Mouse (Mus musculus) liver, adult 2 months (tissue): ENCODE measurements around the gene Wasl. TPM values are rescaled to one million over a fixed set of nuclear protein-coding genes. Genes with fewer than 3 reads are reported as not detected.

Source experiments
- DNase-seq: peaks from one replicate; pipeline ENCODE4 v3.0.0-alpha.2; 2011; ENCODE audit warnings: low read depth, low spot score; ENCODE audit errors: extremely low read depth
- H3K27ac ChIP-seq: fragments of 200-500 bp; replicated peaks from 2 replicates; pipeline ENCODE4 v1.5.1; 2012; ENCODE audit warnings: low read depth, mild to moderate bottlenecking, control low read depth, inconsistent platforms, low read length; ENCODE audit not compliant: insufficient read depth
- H3K27me3 ChIP-seq: fragments of 200-500 bp; 2 replicates; pipeline ENCODE4 v1.6.1; 2012; ENCODE audit warnings: mild to moderate bottlenecking, moderate library complexity, low read length, inconsistent platforms; ENCODE audit not compliant: control insufficient read depth, insufficient read depth
- H3K36me3 ChIP-seq: fragments of 200-500 bp; 2 replicates; pipeline ENCODE4 v1.6.1; 2012; ENCODE audit warnings: low read length, inconsistent platforms; ENCODE audit not compliant: control insufficient read depth, insufficient read depth
- H3K4me1 ChIP-seq: fragments of 200-500 bp; 2 replicates; pipeline ENCODE4 v1.6.1; 2011; ENCODE audit warnings: low read length; ENCODE audit not compliant: control insufficient read depth, insufficient read depth
- H3K4me3 ChIP-seq: fragments of 200-500 bp; 2 replicates; pipeline ENCODE4 v1.5.1; 2011; ENCODE audit warnings: low read depth, mild to moderate bottlenecking, control low read depth, low read length, moderate library complexity; ENCODE audit not compliant: insufficient read depth
- H3K79me2 ChIP-seq: fragments of 200-500 bp; 2 replicates; pipeline ENCODE4 v1.6.1; 2012; ENCODE audit warnings: inconsistent platforms, mild to moderate bottlenecking, low read length, moderate library complexity; ENCODE audit not compliant: control insufficient read depth, insufficient read depth
- H3K9ac ChIP-seq: fragments of 200-500 bp; 2 replicates; pipeline ENCODE4 v1.6.1; 2012; ENCODE audit warnings: low read depth, mild to moderate bottlenecking, control low read depth, inconsistent platforms, low read length
- CTCF ChIP-seq: fragments of 200-500 bp; IDR thresholded peaks from 2 replicates; pipeline ENCODE4 v1.5.1; 2011; ENCODE audit warnings: low read depth, low read length, control low read depth
- POLR2A ChIP-seq: fragments of 200-500 bp; IDR thresholded peaks from 2 replicates; pipeline ENCODE4 v1.6.1; 2011; ENCODE audit warnings: low read length, control low read depth; ENCODE audit not compliant: insufficient read depth; ENCODE audit errors: extremely low read depth
- WGBS: fragments of 180-500 bp; shearing (Covaris S2); methylation state at CpG from one replicate; pipeline ENCODE4 v1.1.7; 2018; 5-methylcytosine and 5-hydroxymethylcytosine counted together
- polyA plus RNA-seq: library from polyadenylated mRNA; depleted of rRNA; stranded (reverse); fragments of >200 nt; gene quantifications from 2 replicates; pipeline ENCODE4 v1.2.3, GENCODE M21; 2012
- total RNA-seq: library from RNA; depleted of rRNA; stranded (reverse); fragments of >200 nt; gene quantifications from 2 replicates; pipeline ENCODE4 v1.2.3, GENCODE M21; 2014

Wasl gene
- total and polyA plus RNA-seq, 2 experiments = 29.4 to 36.9 TPM

DNA sequence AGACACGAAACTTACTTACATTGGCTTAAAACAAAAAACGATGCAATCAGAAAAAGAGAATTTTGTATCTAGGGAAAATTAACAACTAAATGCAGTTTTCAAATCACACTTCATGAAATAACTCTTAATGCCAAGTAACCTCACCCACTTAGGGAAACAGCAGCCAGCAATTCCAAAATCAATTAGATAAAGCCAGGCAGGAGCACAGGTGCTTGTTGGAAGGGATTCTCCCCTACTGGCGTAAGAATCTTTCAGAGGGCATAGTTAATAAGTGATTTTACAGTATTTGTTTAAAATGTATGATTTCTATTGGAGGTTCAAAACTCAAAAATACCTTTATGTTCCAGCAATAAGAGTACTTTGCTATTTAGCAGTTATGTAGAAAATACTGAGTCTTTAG is 21.8 kb downstream of the Wasl start:
- no peak overlapping the region for H3K9ac ChIP-seq

GRCm38 (mm10) chr6:24642161-24642560 is 22.6 kb downstream of the Wasl start:
- peaks cover 32% of the 10 kb centered on the region for H3K79me2 ChIP-seq
- H3K9ac ChIP-seq = no peak overlapping the region
- WGBS = 52% methylated on average over 2 of the region's 2 CpGs
- H3K4me3 ChIP-seq = no peak overlapping the region
- no peak overlapping the region; the same call in 1 of the 2 replicates for H3K27ac ChIP-seq
- DNase-seq = no peak
- H3K27me3 ChIP-seq = no peaks in the 10 kb centered on the region
- H3K36me3 ChIP-seq = no peaks in the 10 kb centered on the region; the same call in none of the 2 replicates
- H3K4me1 ChIP-seq = peaks cover 31% of the 10 kb centered on the region
- TF ChIP-seq CTCF (no peak), POLR2A (no peak)

More for the DNA sequence above, 21.8 kb downstream of the Wasl start:
- Histone ChIP-seq H3K4me1 (peaks cover 33% of the 10 kb centered on the region), H3K27me3 (no peaks in the 10 kb centered on the region), H3K4me3 (no peak overlapping the region), H3K79me2 (peaks cover 31% of the 10 kb centered on the region), H3K27ac (no peak overlapping the region), H3K36me3 (no peaks in the 10 kb centered on the region; the same call in 1 of the 2 replicates)
- no peak for TF ChIP-seq CTCF
- TF ChIP-seq POLR2A = no peak
- WGBS = 60% methylated on average over 3 of the region's 3 CpGs
- DNase-seq = peak; percentile 91

DNA sequence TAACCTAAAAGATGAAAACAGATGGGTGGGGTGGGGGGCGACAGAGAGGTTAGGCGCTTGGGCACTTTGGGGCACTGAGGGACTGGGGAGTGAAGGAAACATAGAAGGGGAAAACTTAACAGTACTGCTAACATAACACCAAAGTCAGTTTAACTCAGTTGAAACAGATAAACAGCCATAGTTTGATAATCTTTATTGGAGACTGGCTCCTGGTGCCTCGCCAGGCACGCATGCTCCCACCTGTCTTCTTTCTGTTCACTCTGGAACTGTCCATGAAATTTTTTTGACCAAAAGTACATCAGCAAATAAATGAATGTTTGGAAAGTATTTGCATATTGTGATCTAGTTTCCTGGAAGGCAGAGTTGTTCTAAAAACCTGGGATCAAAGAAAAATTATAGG is 23.5 kb downstream of the Wasl start:
- no peaks in the 10 kb centered on the region; the same call in none of the 2 replicates for H3K36me3 ChIP-seq
- peak; percentile 76 for DNase-seq
- H3K27ac ChIP-seq = peak overlapping the region; percentile 57; the same call in 1 of the 2 replicates
- peaks cover 32% of the 10 kb centered on the region for H3K79me2 ChIP-seq
- no peak overlapping the region for H3K9ac ChIP-seq
- no peaks in the 10 kb centered on the region for H3K27me3 ChIP-seq
- peaks cover 33% of the 10 kb centered on the region for H3K4me1 ChIP-seq
- WGBS = 63% methylated on average over 4 of the region's 4 CpGs
- TF ChIP-seq POLR2A (no peak), CTCF (no peak)
- no peak overlapping the region for H3K4me3 ChIP-seq

GRCm38 (mm10) chr6:24635814-24636213 is 29.0 kb downstream of the Wasl start:
- 71% methylated on average over 2 of the region's 2 CpGs for WGBS
- no peak overlapping the region for H3K9ac ChIP-seq
- H3K4me3 ChIP-seq = no peak overlapping the region
- H3K4me1 ChIP-seq = peaks cover 16% of the 10 kb centered on the region
- TF ChIP-seq CTCF = peak; percentile 62
- no peak for TF ChIP-seq POLR2A
- peaks cover 11% of the 10 kb centered on the region; the same call in 1 of the 2 replicates for H3K79me2 ChIP-seq
- DNase-seq = peak; percentile 71
- H3K27me3 ChIP-seq = no peaks in the 10 kb centered on the region
- peaks cover 9% of the 10 kb centered on the region; the same call in 1 of the 2 replicates for H3K36me3 ChIP-seq
- no peak overlapping the region for H3K27ac ChIP-seq

GRCm38 (mm10) chr6:24634065-24634464 is 30.7 kb downstream of the Wasl start:
- H3K4me3 ChIP-seq = no peak overlapping the region
- H3K9ac ChIP-seq = no peak overlapping the region
- DNase-seq = no peak
- H3K79me2 ChIP-seq = peaks cover 10% of the 10 kb centered on the region; the same call in 1 of the 2 replicates
- WGBS = 78% methylated on average over 3 of the region's 3 CpGs
- no peaks in the 10 kb centered on the region for H3K27me3 ChIP-seq
- H3K27ac ChIP-seq = no peak overlapping the region
- H3K36me3 ChIP-seq = peaks cover 11% of the 10 kb centered on the region; the same call in 1 of the 2 replicates
- TF ChIP-seq POLR2A (no peak), CTCF (no peak)
- H3K4me1 ChIP-seq = peaks cover 16% of the 10 kb centered on the region

DNA sequence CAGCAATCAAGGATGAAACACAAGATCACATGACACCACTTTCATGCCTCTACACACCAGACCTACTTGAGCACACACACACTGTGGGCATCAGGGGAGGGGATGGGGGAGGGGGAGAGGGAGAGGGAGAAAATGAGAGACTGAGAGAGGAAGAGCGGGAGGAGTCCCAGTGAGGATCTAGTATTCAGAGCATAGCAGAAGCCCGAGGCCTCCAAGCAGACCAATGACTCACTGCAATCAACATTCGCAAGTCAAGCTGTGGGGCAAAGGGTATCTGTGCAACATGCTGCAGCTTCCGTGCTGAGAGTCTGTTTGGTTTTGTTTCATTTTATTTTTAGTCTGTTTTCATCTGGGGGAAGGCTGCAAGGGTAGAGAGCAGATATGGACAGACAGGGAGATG is 32.7 kb downstream of the Wasl start:
- peak; percentile 66 for DNase-seq
- peaks cover 7% of the 10 kb centered on the region; the same call in 1 of the 2 replicates for H3K79me2 ChIP-seq
- 17% methylated on average over 4 of the region's 4 CpGs for WGBS
- H3K4me3 ChIP-seq = no peak overlapping the region
- H3K27me3 ChIP-seq = no peaks in the 10 kb centered on the region
- peaks cover 11% of the 10 kb centered on the region; the same call in 1 of the 2 replicates for H3K36me3 ChIP-seq
- no peak for TF ChIP-seq CTCF
- TF ChIP-seq POLR2A = no peak
- peaks cover 15% of the 10 kb centered on the region for H3K4me1 ChIP-seq
- H3K27ac ChIP-seq = no peak overlapping the region
- H3K9ac ChIP-seq = no peak overlapping the region
